14 mouse cellular contexts compared by ENCODE assay signal in genomic region chr12:87347511-87347910, GRCm38 (mm10). TPM values are rescaled to one million over a fixed set of nuclear protein-coding genes. Genes with fewer than 3 reads are reported as not detected.
A peak's percentile ranks its signal among the peaks of the same experiment; 100 is the strongest.
DNase-seq lines count a peak whose midpoint lies in the region; ATAC-seq and TF ChIP-seq lines count a peak whose summit lies in the region.
"Had no signal": no experiment of that assay in that cellular context is flagged by ENCODE, and none has a peak within 500 bp of the region (broad histone marks: within the 10 kb centered on the region; RNA-seq: fewer than 3 reads in every experiment).

No protein-coding gene starts in this region.

- CTCF ChIA-PET in Patski (lab: Charles Lee) = interaction anchor here (0.7 to 1.5 kb wide), 4 partner anchors 18 to 64 kb away, joined by 3 read pairs; no protein-coding TSS in a partner anchor

- no peak overlapping the region for H3K27ac ChIP-seq in heart, postnatal 0 days (ENCODE audit: low read depth)
- H3K27ac ChIP-seq in liver, embryonic 14.5 days = no peak overlapping the region
- H3K27ac ChIP-seq: hindbrain, embryonic 13.5 days; limb, embryonic 15.5 days had no signal

- in situ Hi-C loops in Patski (cut with MboI; ENCODE audit: low pct_unique_long_range_greater_than_20kb) = no loop called here

- H3K4me3 ChIP-seq in heart, postnatal 0 days (ENCODE audit: low read depth, low read length) = no peak overlapping the region
- H3K4me3 ChIP-seq in liver, embryonic 14.5 days (ENCODE audit: insufficient read depth in 1 of 2, low read depth in 2 of 2, low read length in 2 of 2) = no peak overlapping the region
- H3K4me3 ChIP-seq: erythroblast, embryonic 14.5 days; hindbrain, embryonic 13.5 days; limb, embryonic 15.5 days had no signal

- WGBS in heart, postnatal 0 days = 80% methylated on average over 2 of the region's 2 CpGs
- WGBS in liver, embryonic 14.5 days (ENCODE audit: insufficient replicate concordance) = 72% methylated on average over 2 of the region's 2 CpGs

- H3K4me2 ChIP-seq in heart, postnatal 0 days (ENCODE audit: low read depth, low read length) = no peak overlapping the region
- H3K4me2 ChIP-seq in liver, embryonic 14.5 days (ENCODE audit: low read depth) = no peak overlapping the region
- H3K4me2 ChIP-seq: heart, embryonic 11.5 days; hindbrain, embryonic 13.5 days; limb, embryonic 15.5 days had no signal

- no peaks in the 10 kb centered on the region for H3K4me1 ChIP-seq in heart, postnatal 0 days (ENCODE audit: control insufficient read depth, insufficient read depth)
- peaks cover 0 to 2% of the 10 kb centered on the region in 2 experiments; a peak in 1 of 4 replicates for H3K4me1 ChIP-seq in liver, embryonic 14.5 days (replicated peaks; ENCODE audit: control insufficient read depth in 2 of 2, insufficient read depth in 2 of 2, low read length in 1 of 2)
- H3K4me1 ChIP-seq: hindbrain, embryonic 13.5 days; limb, embryonic 15.5 days had no signal

- no peaks in the 10 kb centered on the region for H3K9me3 ChIP-seq in heart, postnatal 0 days (replicated peaks; ENCODE audit: control insufficient read depth, low read length)
- no peaks in the 10 kb centered on the region for H3K9me3 ChIP-seq in liver, embryonic 14.5 days (ENCODE audit: control insufficient read depth, low read length)
- H3K9me3 ChIP-seq: hindbrain, embryonic 13.5 days; limb, embryonic 15.5 days; megakaryocyte, embryonic 14.5 days had no signal

- H3K27me3 ChIP-seq in heart, postnatal 0 days (ENCODE audit: control insufficient read depth, insufficient read depth, low read length) = no peaks in the 10 kb centered on the region
- no peaks in the 10 kb centered on the region for H3K27me3 ChIP-seq in liver, embryonic 14.5 days (ENCODE audit: control insufficient read depth, insufficient read depth, low read length)
- H3K27me3 ChIP-seq in Patski = no peaks in the 10 kb centered on the region
- H3K27me3 ChIP-seq: hindbrain, embryonic 13.5 days; limb, embryonic 15.5 days; megakaryocyte, embryonic 14.5 days had no signal

- peaks cover 33% of the 10 kb centered on the region for H3K36me3 ChIP-seq in heart, postnatal 0 days (replicated peaks; ENCODE audit: control insufficient read depth, insufficient read depth, low read length)
- no peaks in the 10 kb centered on the region for H3K36me3 ChIP-seq in liver, embryonic 14.5 days (replicated peaks; ENCODE audit: control insufficient read depth, insufficient read depth, low read depth)

- ATAC-seq in heart, postnatal 0 days (ENCODE audit: insufficient read depth, low read depth) = no peak
- ATAC-seq in liver, embryonic 14.5 days (ENCODE audit: insufficient read depth) = no peak
- ATAC-seq in Patski = no peak

- DNase-seq in heart, postnatal 0 days (ENCODE audit: low spot score) = no peak
- DNase-seq in heart, adult 8-10 months (ENCODE audit: low spot score) = no peak
- DNase-seq in liver, embryonic 14.5 days (ENCODE audit: low read depth in 3 of 3, low spot score in 3 of 3) = no peak
- DNase-seq in liver (no peak), Patski (ENCODE audit: low read depth, low spot score) (no peak)
- DNase-seq in lung, postnatal 14 days = peak; percentile 20
- no peak for DNase-seq in layer of hippocampus, adult 9-11 months
- no peak for DNase-seq in cerebellum, postnatal 10 days
- DNase-seq: right cerebral cortex, postnatal 4 days had no signal

- peak; percentile 34 for TF ChIP-seq CTCF in heart, postnatal 0 days (IDR thresholded peaks at IDR 0.05; ENCODE audit: low read depth)
- peak; percentile 38 for TF ChIP-seq CTCF in liver, embryonic 14.5 days (IDR thresholded peaks at IDR 0.05; ENCODE audit: low read depth)
- TF ChIP-seq CTCF in Patski (IDR thresholded peaks at IDR 0.05) = peak; percentile 53

- H3K9ac ChIP-seq in heart, postnatal 0 days (replicated peaks; ENCODE audit: low read depth, low read length) = no peak overlapping the region
- H3K9ac ChIP-seq in liver, embryonic 14.5 days (replicated peaks) = no peak overlapping the region
- H3K9ac ChIP-seq: hindbrain, embryonic 13.5 days; limb, embryonic 15.5 days had no signal

- TF ChIP-seq EP300 in heart, postnatal 0 days (IDR thresholded peaks at IDR 0.05; ENCODE audit: low read depth) = no peak
- no peak for TF ChIP-seq EP300 in liver, embryonic 14.5 days (IDR thresholded peaks at IDR 0.05; ENCODE audit: low read depth)

- POLR2A ChIA-PET in Patski (lab: Charles Lee) = no interaction called here

RNA-seq across cellular contexts. Expression of gene Sptlc2, which starts 40.6 kb away (rescaled TPM):
- 23.5 and 66.6 TPM in 2 replicates for total RNA-seq in heart, postnatal 0 days (2014; rRNA removed; ENCODE audit: low replicate concordance)
- 65.1 and 67.0 TPM in 2 replicates for polyA plus RNA-seq in heart, postnatal 0 days (2015; fragmentation: Nextera tagmentation; extraction: Ambion mirVana)
- total RNA-seq in heart, adult 8-10 months (2022) = 10 to 100 TPM; 18.9 to 30.4 (median 20.9) TPM
- 4.6 and 8.0 TPM in 2 replicates for polyA plus RNA-seq in liver, embryonic 14.5 days (2012; rRNA removed)
- 28.2 TPM in 2 replicates for polyA plus RNA-seq in liver, embryonic 14.5 days (2014; fragmentation: Nextera tagmentation; extraction: Ambion mirVana)
- polyA plus RNA-seq in Patski (2021) = 164 TPM

RNA-seq across cellular contexts. Expression of gene Ism2, which starts 48.0 kb away (rescaled TPM):
- 0.31 TPM in 1 of 2 replicates, not detected in the other for total RNA-seq in heart, postnatal 0 days (2014; rRNA removed; ENCODE audit: low replicate concordance)
- 0.20 and 0.30 TPM in 2 replicates for polyA plus RNA-seq in heart, postnatal 0 days (2015; fragmentation: Nextera tagmentation; extraction: Ambion mirVana)
- total RNA-seq in heart, adult 8-10 months (2022) = not detected
- 0.07 and 0.11 TPM in 2 replicates for polyA plus RNA-seq in liver, embryonic 14.5 days (2012; rRNA removed)
- 0.08 and 0.32 TPM in 2 replicates for polyA plus RNA-seq in liver, embryonic 14.5 days (2014; fragmentation: Nextera tagmentation; extraction: Ambion mirVana)
- polyA plus RNA-seq in Patski (2021) = 0.27 TPM
- polyA plus RNA-seq: erythroblast, embryonic 14.5 days had no signal
